Comparison of ENCODE assay signal across 8 mouse cellular contexts in genomic region chr6:60201548-60201947, GRCm38 (mm10).
A peak's percentile ranks its signal among the peaks of the same experiment; 100 is the strongest.
DNase-seq lines count a peak whose midpoint lies in the region; ATAC-seq and TF ChIP-seq lines count a peak whose summit lies in the region.

No protein-coding gene starts in this region.

- no peak for TF ChIP-seq POLR2A in cortical plate, adult 2 months (IDR thresholded peaks at IDR 0.05; ENCODE audit: extremely low read depth, insufficient read depth, low read length)

- H3K27ac ChIP-seq in midbrain, embryonic 11.5 days (ENCODE audit: low read depth, low read length): no peak overlapping the region
- no peak overlapping the region for H3K27ac ChIP-seq in midbrain, embryonic 15.5 days
- no peak overlapping the region for H3K27ac ChIP-seq in cortical plate, adult 2 months (ENCODE audit: insufficient read depth, low read length)

- H3K9ac ChIP-seq in midbrain, embryonic 11.5 days (ENCODE audit: low read length): no peak overlapping the region
- H3K9ac ChIP-seq in midbrain, embryonic 15.5 days: no peak overlapping the region

- no peaks in the 10 kb centered on the region for H3K4me1 ChIP-seq in midbrain, embryonic 11.5 days (ENCODE audit: control insufficient read depth, insufficient read depth, low read length)
- no peaks in the 10 kb centered on the region for H3K4me1 ChIP-seq in midbrain, embryonic 15.5 days
- H3K4me1 ChIP-seq in cortical plate, adult 2 months (ENCODE audit: control insufficient read depth, insufficient read depth, low read length): no peaks in the 10 kb centered on the region

- H3K36me3 ChIP-seq in midbrain, embryonic 11.5 days (ENCODE audit: control insufficient read depth, insufficient read depth, low read length): no peaks in the 10 kb centered on the region
- H3K36me3 ChIP-seq in midbrain, embryonic 15.5 days (replicated peaks): no peaks in the 10 kb centered on the region

- TF ChIP-seq CTCF in cortical plate, adult 2 months (IDR thresholded peaks at IDR 0.05; ENCODE audit: extremely low read depth, insufficient read depth, low read length): peak; percentile 57

- peak; percentile 65; the same call in 1 of the 2 replicates for ATAC-seq in midbrain, embryonic 11.5 days (ENCODE audit: low FRiP score)
- no peak for ATAC-seq in midbrain, embryonic 15.5 days (replicated peaks)

- H3K4me2 ChIP-seq in midbrain, embryonic 11.5 days: no peak overlapping the region
- no peak overlapping the region for H3K4me2 ChIP-seq in midbrain, embryonic 15.5 days

- peak; percentile 14 to 17 for DNase-seq in cerebellum, adult 18-20 months
- DNase-seq in cerebellum, adult 11-12 months: no peak
- peak; percentile 92 for DNase-seq in midbrain, embryonic 11.5 days (ENCODE audit: low spot score, missing footprints)
- DNase-seq in layer of hippocampus, adult 11-12 months (ENCODE audit: low spot score): peak; percentile 41
- DNase-seq in right cerebral cortex, postnatal 14 days: peak; percentile 6
- no peak for DNase-seq in urinary bladder, postnatal 25 days (ENCODE audit: low spot score)

- WGBS in midbrain, embryonic 11.5 days: 78% methylated on average over 10 of the region's 10 CpGs
- 75% methylated on average over 10 of the region's 10 CpGs for WGBS in midbrain, embryonic 15.5 days

- H3K27me3 ChIP-seq in midbrain, embryonic 11.5 days (ENCODE audit: control insufficient read depth, insufficient read depth, low read length): no peaks in the 10 kb centered on the region
- H3K27me3 ChIP-seq in midbrain, embryonic 15.5 days (replicated peaks): no peaks in the 10 kb centered on the region

- no peak overlapping the region for H3K4me3 ChIP-seq in midbrain, embryonic 11.5 days (ENCODE audit: low read depth, low read length)
- no peak overlapping the region for H3K4me3 ChIP-seq in midbrain, embryonic 15.5 days
- no peak overlapping the region for H3K4me3 ChIP-seq in cortical plate, adult 2 months (ENCODE audit: insufficient read depth, low read length)

- H3K9me3 ChIP-seq in midbrain, embryonic 11.5 days (ENCODE audit: control insufficient read depth, low read length): no peaks in the 10 kb centered on the region
- no peaks in the 10 kb centered on the region for H3K9me3 ChIP-seq in midbrain, embryonic 15.5 days

Comparison
In these comparisons a context has a peak if more than half of its experiments do, and no peak if none do; other contexts are left out.
1. DNase-seq: peak in cerebellum, adult 18-20 months (2 of 2), midbrain, embryonic 11.5 days (single experiment), layer of hippocampus, adult 11-12 months (single experiment) and right cerebral cortex, postnatal 14 days (single experiment); none in cerebellum, adult 11-12 months (single experiment) and urinary bladder, postnatal 25 days (single experiment).